Comparison of ENCODE assay signal across 21 mouse cellular contexts in genomic region chr3:96257190-96257589, GRCm38 (mm10). TPM values are rescaled to one million over a fixed set of nuclear protein-coding genes. Genes with fewer than 3 reads are reported as not detected.
"Had no signal": no experiment of that assay in that cellular context is flagged by ENCODE, and none has a peak within 500 bp of the region (broad histone marks: within the 10 kb centered on the region; RNA-seq: fewer than 3 reads in every experiment).

No protein-coding gene starts in this region.

- H3K27ac ChIP-seq: kidney, embryonic 15.5 days; left cerebral cortex, adult 2 months; liver, embryonic 14.5 days; stomach, postnatal 0 days had no signal

- H3K36me3 ChIP-seq: kidney, embryonic 15.5 days had no signal

- H3K4me3 ChIP-seq: kidney, embryonic 15.5 days; left cerebral cortex, adult 2 months had no signal

- DNase-seq: kidney, adult 2 months; kidney, postnatal 10 days; kidney, postnatal 36 days; layer of hippocampus, postnatal 36 days; left cerebral cortex, postnatal 4 days; liver; liver, postnatal 0 days; midbrain, embryonic 14.5 days; right cerebral cortex, postnatal 4 days; thymus, adult 2 months; thymus, postnatal 14 days; thymus, postnatal 4 days had no signal

- ATAC-seq: liver, postnatal 0 days had no signal

- H3K27me3 ChIP-seq: kidney, embryonic 15.5 days had no signal

- H3K9me3 ChIP-seq: kidney, embryonic 15.5 days had no signal

- H3K4me2 ChIP-seq: kidney, embryonic 15.5 days; midbrain, embryonic 11.5 days had no signal

- H3K9ac ChIP-seq: kidney, embryonic 15.5 days; liver, embryonic 14.5 days; liver, postnatal 0 days had no signal

RNA-seq across cellular contexts. Expression of gene Hist2h3c1, which starts 10.7 kb away (rescaled TPM):
- total RNA-seq: layer of hippocampus, adult 8-10 months; layer of hippocampus, postnatal 10 days; layer of hippocampus, postnatal 36 days; left cerebral cortex, adult 2 months; left cerebral cortex, postnatal 14 days; midbrain, postnatal 0 days had no signal
- polyA plus RNA-seq: kidney, adult 2 months; midbrain, embryonic 14.5 days; thymus, adult 2 months had no signal
